Mouse (Mus musculus): ENCODE results near the gene Cnr2.

DNA sequence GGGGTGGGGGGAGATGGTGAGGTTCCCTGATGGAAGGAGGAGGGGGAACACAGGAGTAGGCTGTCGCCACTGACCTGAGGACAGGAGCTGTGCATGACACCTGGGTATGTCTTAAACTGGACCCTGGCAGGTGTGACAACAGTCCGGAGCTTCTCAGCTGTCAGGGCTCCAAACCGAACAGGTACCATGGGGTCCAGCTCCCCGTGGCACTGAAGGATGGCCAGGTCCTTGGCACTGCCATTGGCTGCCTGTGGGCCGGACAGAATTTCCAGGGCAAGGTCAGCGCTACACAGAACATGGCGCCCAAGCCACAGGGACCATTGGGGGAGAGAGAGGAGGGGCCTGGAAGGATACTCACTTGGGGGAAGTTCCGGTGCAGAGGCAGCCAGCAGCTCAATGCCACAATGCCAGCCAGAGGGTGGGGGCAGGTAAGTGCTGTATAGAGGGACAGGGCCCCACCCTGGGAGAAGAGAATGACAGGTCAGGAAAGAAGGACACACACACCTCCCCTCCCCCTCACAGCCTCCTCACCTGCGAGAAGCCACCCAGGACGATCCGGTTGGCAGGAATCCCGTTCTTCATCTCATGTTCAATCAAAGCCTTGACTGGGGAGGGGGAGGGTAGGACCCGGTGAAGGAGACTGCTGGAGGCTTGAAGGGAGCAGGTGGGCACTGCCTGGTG lies 74.0 kb downstream of the Cnr2 start:
- TF ChIP-seq EP300 (IDR thresholded peaks at IDR 0.05; ENCODE audit: low read depth in 1 of 2, low read length in 2 of 2) (no peak), MYC (IDR thresholded peaks at IDR 0.05; ENCODE audit: low read depth, low read length) (no peak), JUND (IDR thresholded peaks at IDR 0.05; ENCODE audit: low read depth, low read length) (no peak), CTCF (IDR thresholded peaks at IDR 0.05 in 2 of 3, conservative IDR thresholded peaks at IDR 0.05 in 1 of 3; ENCODE audit: control insufficient read depth in 1 of 3, insufficient read depth in 1 of 3, low read depth in 2 of 3, low read length in 3 of 3, poor library complexity in 1 of 3, severe bottlenecking in 1 of 3) (no peak)
